Mouse (Mus musculus) large intestine, adult 2 months (tissue): ENCODE data around the gene Vwa5b1. TPM values are rescaled to one million over a fixed set of nuclear protein-coding genes. Genes with fewer than 3 reads are reported as not detected.
A peak's percentile ranks its signal among the peaks of the same experiment; 100 is the strongest.

ENCODE experiments used
- DNase-seq: peaks from one replicate; pipeline ENCODE4 v3.0.0-alpha.2; 2012; ENCODE audit warnings: low read depth, low spot score
- WGBS: fragments of 180-500 bp; shearing (Covaris S2); methylation state at CpG from one replicate; pipeline ENCODE4 v1.1.7; 2018; 5-methylcytosine and 5-hydroxymethylcytosine counted together
- polyA plus RNA-seq: library from polyadenylated mRNA; depleted of rRNA; stranded (reverse); fragments of >200 nt; gene quantifications from 2 replicates; pipeline ENCODE4 v1.2.3, GENCODE M21; 2012; rRNA removed

Vwa5b1 gene
- polyA plus RNA-seq = 0.05 and 0.11 TPM in 2 replicates

- no peak for DNase-seq
- 23% methylated on average over 8 of the region's 8 CpGs for WGBS
Measured at GRCm38 (mm10) chr4:138635428-138636145, at the start of gene Vwa5b1. TSS of gene Vwa5b1 (minus strand) at chr4:138635884.

GRCm38 (mm10) chr4:138682760-138683159 is 47.1 kb upstream of the Vwa5b1 start:
- DNase-seq = no peak
- WGBS = 80% methylated on average over 2 of the region's 2 CpGs

GRCm38 (mm10) chr4:138680124-138680523 is 44.4 kb upstream of the Vwa5b1 start:
- DNase-seq = no peak
- 74% methylated on average over 4 of the region's 4 CpGs for WGBS

DNA sequence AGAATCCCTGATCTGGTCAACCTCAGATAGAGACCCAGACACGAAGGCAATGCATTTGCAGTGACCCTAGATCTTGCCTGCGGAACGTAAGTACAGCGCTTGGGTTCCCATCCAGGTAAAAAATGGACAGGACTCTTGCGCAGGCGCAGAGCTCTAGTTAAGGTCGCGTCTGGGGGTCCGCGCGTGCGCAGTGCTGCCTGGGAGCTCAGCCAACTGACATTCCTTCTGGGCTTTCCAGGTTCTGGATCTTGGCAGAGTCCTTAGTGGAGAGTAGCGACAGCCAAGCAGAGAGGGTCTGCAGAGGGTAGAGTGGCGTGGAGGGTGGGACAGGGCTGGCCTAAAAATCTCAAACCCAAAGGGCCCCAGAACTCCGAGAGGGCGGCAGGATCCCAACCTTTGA is 41.9 kb upstream of the Vwa5b1 start:
- no peak for DNase-seq

GRCm38 (mm10) chr4:138676480-138676879 is 40.8 kb upstream of the Vwa5b1 start:
- 7% methylated on average over 16 of the region's 16 CpGs for WGBS
- peak; percentile 48 for DNase-seq

More for the DNA sequence above, 41.9 kb upstream of the Vwa5b1 start:
- WGBS = 30% methylated on average over 16 of the region's 16 CpGs

DNA sequence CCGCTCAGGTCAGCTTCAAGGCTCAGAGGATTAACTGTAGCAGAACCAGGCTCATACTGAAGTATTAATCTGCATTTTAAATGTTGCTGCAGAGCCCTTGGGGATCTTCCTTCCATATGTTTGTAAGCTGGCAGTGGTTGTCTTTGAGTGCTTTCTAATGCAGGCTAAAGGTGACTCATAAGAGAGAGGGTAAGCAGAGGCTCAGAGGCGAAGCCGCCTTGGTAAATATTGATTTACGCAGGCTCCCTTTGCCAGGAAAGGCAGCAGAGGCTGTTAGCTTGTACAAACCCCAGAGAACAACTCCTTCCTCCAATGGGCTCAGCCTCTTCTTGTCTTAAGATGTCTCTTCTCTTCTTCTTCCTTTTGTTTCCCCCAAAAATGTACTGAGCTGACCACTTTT is 36.5 kb upstream of the Vwa5b1 start:
- peak; percentile 76 for DNase-seq
- 27% methylated on average over 4 of the region's 4 CpGs for WGBS

DNA sequence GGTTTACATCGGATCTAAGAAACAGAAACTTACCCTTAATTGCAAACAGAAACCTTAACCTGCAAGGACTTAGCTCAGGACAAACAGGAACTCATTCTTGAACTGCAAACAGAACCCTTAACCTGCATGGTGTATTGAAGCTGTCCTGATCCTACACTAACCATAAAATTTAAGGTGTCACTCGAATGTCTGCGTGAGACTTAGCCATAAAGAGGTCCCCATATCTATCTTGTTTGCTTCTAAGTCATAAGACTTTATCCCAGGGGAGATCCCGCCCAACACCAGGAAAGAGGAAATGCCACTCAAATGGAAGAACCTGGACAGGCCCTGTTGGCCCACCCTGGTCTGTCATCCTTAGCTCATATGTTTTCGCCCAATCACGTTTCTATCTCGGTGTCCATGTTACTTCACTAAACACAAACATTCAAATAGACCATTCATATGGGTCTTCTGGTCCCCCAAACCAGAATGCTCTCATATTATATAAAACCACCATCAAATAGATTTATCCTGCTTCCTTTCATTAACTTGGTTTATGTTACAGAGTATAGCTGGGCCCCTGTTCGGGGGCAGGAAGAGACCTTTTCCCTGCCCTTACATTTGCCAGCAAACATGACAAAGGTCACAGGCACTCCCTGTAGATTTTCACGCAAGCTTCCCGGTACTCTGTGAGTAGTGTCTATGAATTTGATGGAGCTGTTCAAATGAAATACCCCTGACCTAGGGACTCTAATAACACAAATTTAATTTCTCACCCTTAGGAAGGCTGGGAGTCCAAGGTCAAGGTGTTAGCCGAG is 34.6 kb upstream of the Vwa5b1 start:
- peak; percentile 67 for DNase-seq
- WGBS = 27% methylated on average over 11 of the region's 11 CpGs

GRCm38 (mm10) chr4:138666521-138666920 is 30.8 kb upstream of the Vwa5b1 start:
- WGBS = 76% methylated on average over 10 of the region's 10 CpGs
- no peak for DNase-seq

GRCm38 (mm10) chr4:138659936-138660602 is 24.4 kb upstream of the Vwa5b1 start:
- 86% methylated on average over 11 of the region's 11 CpGs for WGBS
- no peak for DNase-seq

DNA sequence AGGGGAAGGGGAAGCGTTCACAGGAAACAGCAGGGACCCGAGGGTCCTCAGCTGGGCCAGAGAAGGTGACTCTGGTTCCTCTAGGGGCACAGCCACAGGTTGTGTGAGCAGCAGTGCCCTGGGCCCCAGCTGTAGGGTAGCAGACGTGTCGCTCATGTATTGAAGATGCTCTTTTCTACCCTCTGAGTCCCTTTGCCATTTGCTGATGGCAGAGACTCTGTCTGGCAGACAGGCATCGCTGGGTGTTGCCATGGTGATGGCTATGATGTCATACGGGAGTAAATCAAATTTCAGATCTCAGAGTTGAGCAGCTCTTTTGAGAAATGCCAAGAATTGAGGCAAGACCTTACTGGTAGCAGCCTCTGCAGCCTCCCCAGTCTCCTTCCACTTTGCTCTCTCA is 17.4 kb upstream of the Vwa5b1 start:
- no peak for DNase-seq
- 46% methylated on average over 6 of the region's 6 CpGs for WGBS

DNA sequence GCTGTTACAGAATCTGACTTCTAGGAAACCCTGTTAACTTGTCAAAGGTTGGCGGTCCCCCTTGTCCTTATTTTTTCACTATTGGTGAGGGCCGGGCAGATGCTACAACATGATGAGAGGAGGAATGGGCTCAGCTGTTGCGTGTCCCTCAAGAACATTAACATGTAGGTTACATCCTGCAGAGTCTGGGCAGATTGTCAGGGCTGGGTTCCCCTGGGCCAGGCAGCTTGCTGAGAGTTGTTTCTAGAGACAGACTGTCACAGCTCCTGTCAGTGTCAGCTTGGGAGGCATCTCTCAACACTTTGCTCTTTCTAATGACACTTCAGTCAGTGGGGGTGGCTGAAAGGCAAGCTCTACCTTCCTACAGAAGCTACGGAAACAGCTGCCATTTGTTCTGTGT is 16.2 kb upstream of the Vwa5b1 start:
- 91% methylated on average over 4 of the region's 4 CpGs for WGBS
- DNase-seq = no peak

DNA sequence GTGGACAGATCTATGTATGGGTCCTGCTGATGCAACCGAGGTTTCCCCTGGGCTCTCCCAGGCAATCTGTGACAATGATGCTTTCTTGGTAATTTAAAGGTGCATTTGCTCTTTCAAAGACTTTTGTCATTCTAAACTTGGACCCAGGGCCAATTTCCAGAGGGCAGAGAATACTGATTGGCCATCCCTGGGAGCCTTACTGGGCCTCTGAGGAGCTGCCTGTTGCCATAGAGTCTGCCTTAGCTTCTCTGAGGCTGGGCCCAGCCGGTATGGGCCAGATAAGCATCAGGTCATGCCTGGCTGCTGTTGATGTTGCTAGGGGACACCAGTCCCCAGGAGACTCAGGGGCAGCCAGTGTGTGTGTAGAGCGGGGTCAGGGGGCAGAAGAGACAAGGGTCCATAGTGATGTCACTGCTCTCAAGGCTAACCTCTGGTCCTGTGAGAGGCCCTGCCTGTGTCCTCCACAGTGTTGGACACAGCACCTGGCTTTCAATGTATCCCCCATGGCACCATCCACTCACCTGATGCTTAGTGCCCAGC is 12.5 kb upstream of the Vwa5b1 start:
- WGBS = 57% methylated on average over 3 of the region's 3 CpGs
- no peak for DNase-seq

DNA sequence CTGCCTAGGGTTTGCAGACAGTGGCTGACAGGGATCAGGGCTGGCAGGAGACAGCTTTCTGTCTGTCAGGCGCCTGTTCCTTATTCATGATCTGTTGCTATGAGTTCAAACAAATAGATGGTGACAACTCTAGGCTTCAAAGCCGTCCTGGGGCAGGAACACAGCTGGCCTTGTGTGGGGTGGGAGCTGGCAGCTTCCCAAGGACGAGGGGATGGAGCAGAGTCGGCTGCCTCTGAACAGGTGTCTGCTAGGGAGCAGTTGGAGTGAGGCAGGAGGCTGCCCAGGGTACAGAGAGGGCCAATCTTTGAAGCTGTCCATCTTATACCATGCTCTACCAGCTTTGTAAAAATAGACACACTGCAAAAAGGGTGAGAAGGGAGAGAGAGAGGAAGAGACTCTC is 6.6 kb upstream of the Vwa5b1 start:
- 10% methylated on average over 4 of the region's 4 CpGs for WGBS
- no peak for DNase-seq

DNA sequence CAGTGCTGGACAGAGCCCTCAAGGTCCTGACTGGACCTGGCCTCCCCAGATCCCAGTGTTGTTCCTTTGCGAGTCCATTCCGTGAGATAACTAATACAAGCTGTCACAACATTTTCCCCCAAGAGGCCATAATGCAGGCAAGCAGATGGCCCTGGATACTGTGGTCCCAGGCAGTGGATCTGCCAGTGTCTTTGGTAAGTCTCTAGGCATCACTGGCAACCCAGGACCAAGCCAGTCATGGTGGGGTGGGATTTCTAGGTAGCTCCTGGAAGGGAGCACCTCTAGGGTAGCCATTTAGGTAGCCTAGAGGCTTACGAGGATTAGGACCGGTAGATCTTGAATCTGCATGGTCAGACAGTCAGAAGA is 445 bp upstream of the Vwa5b1 start:
- 55% methylated on average over 4 of the region's 4 CpGs for WGBS
- no peak for DNase-seq

- WGBS = 26% methylated on average over 5 of the region's 5 CpGs
- DNase-seq = no peak
Measured at GRCm38 (mm10) chr4:138628256-138628655, 7.4 kb downstream of the Vwa5b1 start.

DNA sequence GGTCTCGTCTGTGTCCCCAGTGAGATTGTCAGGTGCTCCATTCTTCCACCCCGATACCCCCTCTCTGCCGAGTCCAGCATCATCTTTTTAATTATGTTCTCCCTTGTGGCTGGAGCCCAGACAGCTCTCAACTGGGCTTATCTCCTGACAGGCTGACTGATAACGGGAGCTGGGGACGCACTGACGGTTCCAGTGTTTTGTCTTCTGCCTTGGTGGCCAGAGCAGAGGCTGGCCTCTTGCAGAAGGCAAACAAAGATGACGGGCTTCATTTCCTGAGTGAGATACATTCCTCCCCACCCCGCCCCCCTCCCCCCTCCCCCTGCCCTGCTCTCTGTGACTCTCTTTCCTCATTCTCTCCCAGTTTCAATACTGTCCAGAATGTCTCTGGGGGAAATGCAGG is 21.2 kb downstream of the Vwa5b1 start:
- WGBS = 8% methylated on average over 7 of the region's 8 CpGs
- DNase-seq = no peak

GRCm38 (mm10) chr4:138601926-138602325 is 33.8 kb downstream of the Vwa5b1 start:
- no peak for DNase-seq
- WGBS = 59% methylated on average over 9 of the region's 9 CpGs

- DNase-seq = no peak
- WGBS = 10% methylated on average over 7 of the region's 7 CpGs
Measured at GRCm38 (mm10) chr4:138597904-138598347, 37.8 kb downstream of the Vwa5b1 start.

DNA sequence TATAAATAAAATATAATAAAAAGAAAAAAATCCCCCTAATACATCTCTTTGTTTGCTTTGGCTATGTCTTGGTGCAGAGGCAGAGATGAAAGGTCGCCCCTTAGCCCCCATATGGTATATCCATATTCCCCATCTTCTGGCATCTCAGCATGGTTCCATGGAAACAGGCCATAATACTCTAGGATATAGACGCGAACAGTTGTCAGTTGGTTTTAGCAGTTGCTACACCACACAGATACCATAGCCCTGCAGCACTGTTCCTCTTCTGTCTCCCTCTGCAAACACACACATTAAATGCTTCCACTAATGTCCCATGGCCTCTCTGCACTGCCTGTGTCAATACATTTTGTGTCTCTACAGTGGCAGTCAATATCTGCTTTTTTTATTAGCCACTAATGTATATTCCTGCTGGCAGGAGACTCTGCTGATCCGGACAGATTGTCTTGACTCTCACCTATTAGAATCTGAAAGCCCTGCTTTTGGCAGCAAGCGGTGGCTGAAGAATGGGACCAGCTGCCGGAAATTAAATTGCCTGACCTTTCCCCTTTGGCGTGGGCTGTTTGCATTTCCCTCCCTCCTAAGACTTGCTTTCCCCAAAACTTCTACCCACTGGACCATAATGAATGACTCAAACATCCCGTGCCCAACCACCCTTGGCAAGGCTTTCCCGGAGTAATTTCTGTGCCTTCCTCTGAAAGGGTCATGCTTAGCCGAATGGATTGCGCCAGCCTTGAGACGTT is 39.1 kb downstream of the Vwa5b1 start:
- 61% methylated on average over 12 of the region's 12 CpGs for WGBS
- no peak for DNase-seq

- DNase-seq = no peak
Measured at GRCm38 (mm10) chr4:138584946-138585345, 50.7 kb downstream of the Vwa5b1 start.
